Mouse (Mus musculus) macrophage (primary cell): ENCODE measurements at regions not wholly inside any gene's neighbourhood (a gene's known extent, or its start where the extent isn't known, plus 50 kb on each side); places are given as distances from the start of the nearest gene placed in this dataset.

Experiments
- H3K27ac ChIP-seq: fragments of 350-480 bp; formaldehyde crosslinking; 2 replicates; pipeline ENCODE4 v1.9.0; 2021
- H3K36me3 ChIP-seq: fragments of 350-480 bp; formaldehyde crosslinking; 2 replicates; pipeline ENCODE4 v1.9.0; 2021; ENCODE audit errors: inconsistent target
- H3K4me3 ChIP-seq: fragments of 350-480 bp; formaldehyde crosslinking; 2 replicates; pipeline ENCODE4 v1.9.0; 2021; ENCODE audit errors: inconsistent target
- H3K79me2 ChIP-seq: fragments of 350-480 bp; formaldehyde crosslinking; 2 replicates; pipeline ENCODE4 v1.9.0; 2021; ENCODE audit errors: inconsistent target
- WGBS: methylation state at CpG from one replicate; pipeline ENCODE4 v1.1.7; 2026; ENCODE audit warnings: inconsistent platforms; ENCODE audit not compliant: missing documents; 5-methylcytosine and 5-hydroxymethylcytosine counted together

DNA sequence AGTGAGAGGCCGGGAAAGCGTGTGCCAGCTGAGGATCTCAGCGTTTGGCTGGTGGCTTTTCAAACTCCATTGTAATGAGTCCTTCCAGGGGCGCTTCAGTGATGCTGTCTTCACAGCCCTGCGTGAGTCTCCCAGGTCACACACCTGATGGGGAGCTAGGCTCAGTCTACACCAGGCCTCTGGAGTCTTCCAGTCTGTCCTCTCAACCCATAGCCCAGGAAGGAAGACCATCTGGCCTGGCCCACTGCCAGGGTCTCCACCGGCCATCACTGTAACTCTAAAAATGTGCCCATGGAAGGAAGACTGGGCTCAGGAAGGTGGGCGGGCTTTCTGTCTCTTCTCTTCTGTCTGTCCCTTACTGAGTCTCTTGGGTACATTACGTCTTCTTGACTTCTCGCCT is 50.2 kb upstream of the Hes1 start:
- Histone ChIP-seq H3K36me3 (no peaks in the 10 kb centered on the region), H3K79me2 (no peaks in the 10 kb centered on the region), H3K27ac (no peak overlapping the region), H3K4me3 (no peak overlapping the region)
- WGBS = 90% methylated on average over 9 of the region's 9 CpGs
